In the genomic region with DNA sequence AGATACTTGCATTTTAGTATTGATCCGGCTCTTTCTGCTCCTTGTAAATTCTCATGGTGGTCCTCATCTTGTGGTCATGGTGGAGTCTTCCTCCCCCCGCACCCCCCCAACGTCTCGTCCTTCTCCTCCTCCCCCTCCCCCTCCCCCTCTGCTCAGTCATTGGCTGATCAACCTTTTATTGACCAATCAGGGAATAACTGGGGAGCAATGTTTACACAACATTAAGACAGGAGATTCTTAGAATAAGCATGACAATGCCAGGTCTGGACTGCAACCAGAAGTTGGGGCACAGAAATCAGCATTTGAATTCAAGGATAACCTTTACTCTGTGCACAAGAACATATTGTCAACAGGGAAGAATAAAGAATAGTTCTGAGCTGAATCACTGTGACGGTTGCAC, we compare ENCODE assay signal across 12 mouse cellular contexts.
"Had no signal": no experiment of that assay in that cellular context is flagged by ENCODE, and none has a peak within 500 bp of the region (broad histone marks: within the 10 kb centered on the region; RNA-seq: fewer than 3 reads in every experiment).

No protein-coding gene starts in this region.

- H3K9ac ChIP-seq: liver, embryonic 12.5 days; lung, embryonic 14.5 days; midbrain, embryonic 15.5 days had no signal

- H3K4me2 ChIP-seq: liver, embryonic 12.5 days; lung, embryonic 14.5 days; midbrain, embryonic 11.5 days; midbrain, embryonic 15.5 days had no signal

- ATAC-seq: liver, embryonic 12.5 days; midbrain, embryonic 15.5 days had no signal

- H3K4me3 ChIP-seq: layer of hippocampus, adult 2 months; limb, embryonic 10.5 days; liver, embryonic 12.5 days; midbrain, embryonic 15.5 days had no signal

- H3K4me1 ChIP-seq: limb, embryonic 10.5 days; liver, embryonic 12.5 days; midbrain, embryonic 15.5 days had no signal

- DNase-seq: kidney, postnatal 36 days; lung, embryonic 14.5 days; lung, postnatal 10 days; lung, postnatal 4 days; right cerebral cortex, postnatal 25 days; thymus, postnatal 4 days had no signal

- H3K9me3 ChIP-seq: limb, embryonic 10.5 days; liver, embryonic 12.5 days; midbrain, embryonic 15.5 days had no signal

- H3K27me3 ChIP-seq: liver, embryonic 12.5 days; midbrain, embryonic 15.5 days had no signal

- H3K27ac ChIP-seq: kidney, postnatal 0 days; layer of hippocampus, adult 2 months; limb, embryonic 10.5 days; liver, embryonic 12.5 days; midbrain, embryonic 15.5 days had no signal

- H3K36me3 ChIP-seq: limb, embryonic 10.5 days; liver, embryonic 12.5 days; midbrain, embryonic 15.5 days had no signal
